Mouse (Mus musculus): ENCODE results near the gene Pacs2. TPM values are rescaled to one million over a fixed set of nuclear protein-coding genes. Genes with fewer than 3 reads are reported as not detected.

Gene Pacs2
- polyA plus RNA-seq, 1 experiment from 2014 or later = 11.8 TPM

DNA sequence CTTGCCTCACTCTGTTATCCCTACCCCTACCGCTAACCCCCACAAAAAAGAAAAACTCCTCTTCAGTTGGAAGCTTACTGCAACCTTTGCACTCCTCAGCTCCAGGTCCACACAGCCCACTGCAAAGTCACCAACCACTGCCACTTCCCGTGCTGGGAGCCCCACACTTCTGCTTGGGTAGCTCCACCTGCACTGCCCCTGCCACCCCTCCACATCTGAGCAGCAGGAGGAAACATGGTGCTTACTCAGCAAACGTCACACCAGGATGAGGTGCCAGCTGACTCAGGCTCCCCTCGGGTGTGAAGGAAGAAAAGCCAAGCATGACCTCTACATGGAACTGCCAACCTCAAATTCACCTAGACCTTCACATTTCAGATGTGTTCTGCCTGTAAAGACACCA lies 20.2 kb upstream of the Pacs2 start:
- Histone ChIP-seq H3K4me1 (peaks cover 14% of the 10 kb centered on the region), H3K27me3 (ENCODE audit: low read depth, poor library complexity, severe bottlenecking) (no peaks in the 10 kb centered on the region), H3K27ac (no peak overlapping the region), H3K9me3 (replicated peaks) (no peaks in the 10 kb centered on the region), H3K4me3 (no peak overlapping the region), H3K36me3 (peaks cover 69% of the 10 kb centered on the region)
- DNase-seq (ENCODE audit: low spot score) = no peak
- WGBS = 85% methylated on average over 4 of the region's 4 CpGs

DNA sequence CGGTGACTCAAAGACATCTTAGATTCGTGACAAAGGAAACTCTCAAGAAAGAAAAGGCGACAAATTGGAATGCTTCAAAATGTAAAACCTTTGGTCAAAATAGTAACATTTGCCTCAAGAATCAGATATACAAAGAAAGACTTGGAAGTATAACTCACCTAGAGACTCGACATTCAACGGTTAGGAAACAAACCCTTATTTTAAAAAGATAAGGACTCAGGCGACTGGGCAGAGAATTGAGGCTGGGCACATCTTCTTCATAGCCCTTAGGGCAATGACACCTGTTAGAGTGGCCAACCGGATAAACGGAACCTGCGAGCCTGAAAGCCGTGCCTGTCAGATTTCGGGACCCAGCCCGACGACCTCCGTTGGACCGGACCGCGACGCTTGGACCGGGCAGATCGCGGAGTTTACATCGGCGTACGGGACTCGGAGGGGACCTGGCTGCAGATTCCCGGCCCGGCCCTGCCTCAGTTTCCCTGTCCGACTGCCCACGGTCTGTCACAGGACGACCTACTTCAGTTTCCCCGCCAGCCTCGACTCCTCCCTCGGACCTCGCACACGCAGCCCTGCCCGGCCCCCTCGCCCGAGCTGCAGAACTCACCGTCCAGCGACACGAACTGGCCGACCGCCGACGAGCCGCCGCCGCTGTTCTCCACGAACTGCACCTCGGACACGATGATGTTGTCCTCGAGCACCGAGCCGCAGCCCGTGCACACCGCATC lies 14.6 kb upstream of the Pacs2 start:
- H3K4me3 ChIP-seq = peak overlapping the region; percentile 78
- H3K27me3 ChIP-seq (ENCODE audit: low read depth, poor library complexity, severe bottlenecking) = no peaks in the 10 kb centered on the region
- 2% methylated on average over 56 of the region's 56 CpGs for WGBS
- peaks cover 32% of the 10 kb centered on the region for H3K4me1 ChIP-seq
- peak overlapping the region; percentile 95 for H3K27ac ChIP-seq
- H3K9me3 ChIP-seq (replicated peaks) = no peaks in the 10 kb centered on the region
- DNase-seq (ENCODE audit: low spot score) = no peak
- H3K36me3 ChIP-seq = peaks cover 32% of the 10 kb centered on the region

DNA sequence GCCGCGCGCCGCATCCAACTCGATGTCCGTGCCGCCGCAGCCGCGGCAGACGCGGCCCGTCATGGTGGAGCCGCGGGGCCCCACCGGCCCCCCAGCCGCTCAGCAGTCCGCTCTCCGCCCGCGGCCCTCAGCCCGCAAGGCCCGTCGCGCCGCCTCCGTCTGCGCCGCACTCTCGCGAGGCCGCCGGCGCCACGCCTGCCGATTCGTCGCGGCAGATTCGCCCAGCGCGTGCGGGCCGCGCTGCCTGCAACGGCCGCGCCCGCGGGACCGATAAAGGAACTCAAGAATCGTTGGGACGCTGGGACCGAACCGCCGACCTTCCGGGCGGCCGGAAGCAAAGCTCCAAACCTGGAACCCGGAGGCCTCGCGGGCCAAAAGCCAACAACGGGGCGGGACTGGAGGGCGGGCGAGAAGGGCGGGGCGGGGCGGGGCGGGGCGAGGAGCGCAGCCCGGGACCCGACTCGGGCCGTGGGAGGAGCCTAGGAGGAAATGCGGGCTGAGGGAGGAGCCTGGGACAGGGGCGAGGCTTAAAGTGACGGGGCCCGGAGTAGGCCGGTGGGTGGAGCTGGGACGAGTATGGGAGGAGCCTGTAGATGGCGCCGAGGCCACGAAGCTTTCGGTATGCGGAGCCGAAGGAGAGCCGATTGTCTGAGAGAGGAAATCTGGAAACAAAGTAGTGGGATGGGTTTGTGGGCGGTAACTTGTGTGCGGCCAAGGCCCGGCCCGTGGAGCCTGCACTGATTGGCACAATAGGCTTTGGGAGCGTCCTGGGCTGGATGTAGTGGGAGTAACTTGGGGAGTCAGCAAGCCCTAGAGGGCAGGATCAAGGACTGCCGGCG lies 13.8 kb upstream of the Pacs2 start, which contains the start of gene Brf1:
TSS of gene Brf1 (minus strand) at position 411 of the 839 bp plus-strand sequence.
- H3K4me1 ChIP-seq = peaks cover 32% of the 10 kb centered on the region
- peak within 1 kb of the TSS; percentile 78 for H3K4me3 ChIP-seq
- DNase-seq (ENCODE audit: low spot score) = peak; percentile 93
- H3K27me3 ChIP-seq (ENCODE audit: low read depth, poor library complexity, severe bottlenecking) = no peaks in the 10 kb centered on the region
- WGBS = under 1% methylated on average over 94 of the region's 96 CpGs
- peaks cover 25% of the 10 kb centered on the region for H3K36me3 ChIP-seq
- H3K27ac ChIP-seq = peak within 1 kb of the TSS; percentile 95
- no peaks in the 10 kb centered on the region for H3K9me3 ChIP-seq (replicated peaks)

DNA sequence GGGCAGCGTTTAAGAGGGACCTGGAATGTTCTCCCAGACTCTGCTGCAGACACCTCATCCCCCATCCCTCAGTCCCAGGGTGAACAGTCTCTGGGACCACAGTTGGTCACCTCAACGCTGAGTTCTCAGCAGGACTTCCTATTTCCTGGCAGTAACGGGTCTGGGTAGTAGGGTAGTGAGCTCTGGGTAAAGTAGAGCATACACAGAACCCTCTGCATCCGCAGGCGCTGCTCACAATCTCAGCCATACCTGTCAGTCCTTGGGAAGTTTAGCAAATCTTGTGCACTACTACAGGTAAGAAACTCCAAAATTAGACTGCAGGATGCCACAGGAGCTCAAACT lies 13.2 kb upstream of the Pacs2 start:
- WGBS = 5% methylated on average over 5 of the region's 5 CpGs
- no peaks in the 10 kb centered on the region for H3K27me3 ChIP-seq (ENCODE audit: low read depth, poor library complexity, severe bottlenecking)

DNA sequence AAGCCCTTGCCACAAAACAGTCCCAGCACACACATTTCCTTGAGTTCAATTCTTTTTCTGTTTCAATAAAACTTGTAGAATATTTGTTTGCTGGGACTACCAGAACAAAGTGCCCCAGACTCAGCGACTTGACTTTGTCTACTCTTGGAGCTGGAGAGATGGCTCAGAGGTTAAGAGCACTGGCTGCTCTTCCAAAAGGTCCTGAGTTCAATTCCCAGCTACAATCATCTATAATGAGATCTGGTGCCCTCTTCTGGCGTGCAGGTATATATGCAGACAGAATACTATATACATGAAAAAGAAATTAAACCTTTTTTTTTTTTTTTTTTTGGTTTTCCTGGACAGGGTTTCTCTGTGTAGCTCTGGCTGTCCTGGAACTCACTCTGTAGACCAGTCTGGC lies 11.6 kb upstream of the Pacs2 start:
- whole genome bisulfite sequencing = 37% methylated on average over 2 of the region's 2 CpGs
- H3K4me3 ChIP-seq = no peak overlapping the region
- no peak for DNase-seq (ENCODE audit: low spot score)

More for the DNA sequence above, 13.2 kb upstream of the Pacs2 start:
- Histone ChIP-seq H3K27ac (peak overlapping the region; percentile 95), H3K4me1 (peaks cover 32% of the 10 kb centered on the region), H3K9me3 (replicated peaks) (no peaks in the 10 kb centered on the region), H3K36me3 (peaks cover 19% of the 10 kb centered on the region), H3K4me3 (peak overlapping the region; percentile 78)
- no peak for DNase-seq (ENCODE audit: low spot score)

DNA sequence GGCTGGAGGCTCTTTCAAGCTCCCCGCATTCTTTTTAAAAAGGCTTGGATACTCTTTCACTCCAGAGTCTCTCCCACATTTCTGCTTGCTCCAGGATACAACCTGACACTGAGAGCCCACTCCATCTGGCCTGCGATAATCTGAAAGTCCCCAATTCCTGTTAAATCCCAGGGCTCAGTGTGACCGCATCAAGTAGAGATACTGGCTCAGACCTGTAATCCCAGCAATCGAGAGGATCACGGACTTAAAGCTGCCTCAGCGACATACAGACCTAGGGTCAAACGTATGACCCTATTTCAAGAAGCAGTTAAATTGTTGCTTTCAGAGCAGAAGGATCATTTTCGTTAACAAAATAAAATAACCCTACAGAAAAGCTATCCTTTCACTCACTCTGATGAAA lies 10.3 kb upstream of the Pacs2 start:
- no peak overlapping the region for H3K4me3 ChIP-seq
- H3K36me3 ChIP-seq = no peaks in the 10 kb centered on the region
- H3K27me3 ChIP-seq (ENCODE audit: low read depth, poor library complexity, severe bottlenecking) = no peaks in the 10 kb centered on the region
- DNase-seq (ENCODE audit: low spot score) = no peak
- H3K27ac ChIP-seq = no peak overlapping the region
- WGBS = 86% methylated on average over 8 of the region's 8 CpGs
- no peaks in the 10 kb centered on the region for H3K9me3 ChIP-seq (replicated peaks)
- peaks cover 19% of the 10 kb centered on the region for H3K4me1 ChIP-seq

More for the DNA sequence above, 11.6 kb upstream of the Pacs2 start:
- Histone ChIP-seq H3K36me3 (peaks cover 5% of the 10 kb centered on the region; the same call in 1 of the 2 replicates), H3K27ac (no peak overlapping the region), H3K9me3 (replicated peaks) (no peaks in the 10 kb centered on the region), H3K27me3 (ENCODE audit: low read depth, poor library complexity, severe bottlenecking) (no peaks in the 10 kb centered on the region), H3K4me1 (peaks cover 28% of the 10 kb centered on the region)

DNA sequence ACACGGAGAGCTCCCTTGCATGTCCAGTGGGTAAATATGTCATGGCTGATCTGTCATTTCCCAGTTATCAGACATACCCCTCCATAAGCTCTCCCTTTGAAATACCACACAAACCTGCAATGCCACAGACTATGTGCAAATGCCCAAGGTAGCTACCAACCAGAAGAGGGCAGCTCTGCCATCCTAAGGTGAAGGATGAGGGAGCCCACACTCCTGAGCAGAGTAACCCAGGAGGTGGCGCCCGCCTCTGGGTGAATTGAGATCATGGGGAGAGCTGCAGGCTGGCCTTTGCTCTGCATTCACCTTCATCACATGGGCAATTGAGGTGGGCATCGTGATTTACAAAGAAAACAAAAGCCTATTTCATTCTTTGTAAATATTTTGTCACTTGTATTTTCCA lies 9.3 kb upstream of the Pacs2 start:
- H3K27me3 ChIP-seq (ENCODE audit: low read depth, poor library complexity, severe bottlenecking) = no peaks in the 10 kb centered on the region
- peaks cover 12% of the 10 kb centered on the region for H3K4me1 ChIP-seq
- H3K36me3 ChIP-seq = no peaks in the 10 kb centered on the region
- H3K9me3 ChIP-seq (replicated peaks) = no peaks in the 10 kb centered on the region
- DNase-seq (ENCODE audit: low spot score) = no peak
- 30% methylated on average over 4 of the region's 4 CpGs for WGBS
- H3K27ac ChIP-seq = no peak overlapping the region
- no peak overlapping the region for H3K4me3 ChIP-seq

DNA sequence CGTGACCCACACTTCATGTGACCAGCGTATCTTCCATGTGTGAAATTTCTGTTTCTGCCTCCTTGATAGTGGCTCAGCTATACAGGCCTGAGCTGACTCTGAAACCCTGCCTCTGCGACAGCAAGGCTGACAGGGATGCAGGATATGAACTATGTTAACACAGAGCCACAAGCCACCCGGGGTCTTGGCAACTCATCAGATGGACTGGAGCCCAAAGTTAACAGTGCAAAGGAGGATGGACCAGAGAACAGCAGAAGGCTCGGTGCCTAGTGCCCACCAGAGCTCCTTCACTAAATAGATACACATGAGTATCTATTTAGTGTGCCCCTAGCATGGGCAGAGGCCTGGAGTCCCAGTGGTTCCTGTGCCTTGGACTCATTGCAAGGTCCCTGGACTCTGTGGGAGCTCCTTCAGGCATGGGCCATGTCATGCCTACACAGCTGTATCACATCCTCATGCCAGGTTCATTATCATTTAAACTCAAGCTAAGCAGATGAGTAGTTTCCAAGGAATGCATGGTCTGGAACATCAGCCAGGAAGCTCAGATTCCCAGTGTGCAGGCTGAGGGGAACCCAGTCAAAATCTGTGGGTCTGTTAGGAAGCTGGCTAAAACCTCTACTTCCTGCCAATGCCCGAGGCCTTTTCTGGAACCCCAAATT lies 2.5 kb upstream of the Pacs2 start:
- Histone ChIP-seq H3K27ac (peak overlapping the region; percentile 95), H3K4me3 (no peak overlapping the region), H3K4me1 (peaks cover 40% of the 10 kb centered on the region), H3K36me3 (no peaks in the 10 kb centered on the region), H3K9me3 (replicated peaks) (no peaks in the 10 kb centered on the region), H3K27me3 (ENCODE audit: low read depth, poor library complexity, severe bottlenecking) (no peaks in the 10 kb centered on the region)
- WGBS = 91% methylated on average over 6 of the region's 6 CpGs
- no peak for DNase-seq (ENCODE audit: low spot score)

DNA sequence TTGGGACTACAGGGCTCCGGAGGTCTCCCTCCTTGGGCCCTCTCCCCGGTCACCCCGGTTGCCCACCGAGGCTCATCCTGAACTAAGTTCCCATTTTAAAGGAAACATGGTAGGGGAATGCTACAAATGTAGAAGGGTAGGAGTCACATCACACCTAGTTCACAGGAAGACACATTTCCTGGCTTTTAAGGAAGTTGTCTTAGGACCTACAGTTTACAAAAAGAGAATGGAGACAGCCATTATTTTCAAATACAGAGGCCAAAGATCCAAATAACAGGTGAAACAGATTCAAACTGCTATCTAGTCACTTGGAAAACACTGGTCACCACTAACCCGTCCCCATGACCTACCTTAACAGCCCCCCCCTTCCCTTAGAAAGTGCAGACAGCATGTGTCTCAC lies 1.9 kb upstream of the Pacs2 start:
- DNase-seq (ENCODE audit: low spot score) = no peak
- Histone ChIP-seq H3K36me3 (no peaks in the 10 kb centered on the region), H3K4me3 (no peak overlapping the region), H3K4me1 (peaks cover 42% of the 10 kb centered on the region), H3K27me3 (ENCODE audit: low read depth, poor library complexity, severe bottlenecking) (no peaks in the 10 kb centered on the region), H3K9me3 (replicated peaks) (no peaks in the 10 kb centered on the region), H3K27ac (peak overlapping the region; percentile 95)
- whole genome bisulfite sequencing = 93% methylated on average over 5 of the region's 5 CpGs

DNA sequence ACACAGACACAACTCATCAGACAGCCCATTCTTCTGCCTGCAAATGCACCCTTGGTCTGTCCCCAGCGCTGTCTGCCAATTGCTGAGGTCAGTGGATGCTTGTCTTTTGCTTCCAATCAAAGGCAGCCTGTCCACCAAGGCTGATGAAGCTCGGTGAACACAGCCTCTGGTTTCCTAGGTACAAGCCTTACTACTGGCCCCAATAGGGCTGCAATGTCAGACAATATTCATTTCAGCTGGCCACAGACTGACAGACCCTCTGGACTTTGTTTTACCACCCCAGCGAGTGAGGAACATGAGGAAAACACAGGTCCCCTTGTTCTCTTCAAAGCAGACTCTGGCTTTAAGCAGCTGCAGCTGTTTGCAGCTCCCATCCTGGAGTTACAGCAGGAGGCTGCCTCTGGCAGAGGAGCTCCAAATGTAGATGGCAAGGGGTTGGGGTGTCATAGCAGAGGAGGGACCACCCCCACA lies 1.3 kb upstream of the Pacs2 start:
- no peaks in the 10 kb centered on the region for H3K9me3 ChIP-seq (replicated peaks)
- H3K27ac ChIP-seq = peak overlapping the region; percentile 95
- peak; percentile 41 for DNase-seq (ENCODE audit: low spot score)
- peak overlapping the region; percentile 91 for H3K4me3 ChIP-seq
- 74% methylated on average over 3 of the region's 3 CpGs for WGBS
- H3K4me1 ChIP-seq = peaks cover 42% of the 10 kb centered on the region
- no peaks in the 10 kb centered on the region for H3K27me3 ChIP-seq (ENCODE audit: low read depth, poor library complexity, severe bottlenecking)
- H3K36me3 ChIP-seq = no peaks in the 10 kb centered on the region

DNA sequence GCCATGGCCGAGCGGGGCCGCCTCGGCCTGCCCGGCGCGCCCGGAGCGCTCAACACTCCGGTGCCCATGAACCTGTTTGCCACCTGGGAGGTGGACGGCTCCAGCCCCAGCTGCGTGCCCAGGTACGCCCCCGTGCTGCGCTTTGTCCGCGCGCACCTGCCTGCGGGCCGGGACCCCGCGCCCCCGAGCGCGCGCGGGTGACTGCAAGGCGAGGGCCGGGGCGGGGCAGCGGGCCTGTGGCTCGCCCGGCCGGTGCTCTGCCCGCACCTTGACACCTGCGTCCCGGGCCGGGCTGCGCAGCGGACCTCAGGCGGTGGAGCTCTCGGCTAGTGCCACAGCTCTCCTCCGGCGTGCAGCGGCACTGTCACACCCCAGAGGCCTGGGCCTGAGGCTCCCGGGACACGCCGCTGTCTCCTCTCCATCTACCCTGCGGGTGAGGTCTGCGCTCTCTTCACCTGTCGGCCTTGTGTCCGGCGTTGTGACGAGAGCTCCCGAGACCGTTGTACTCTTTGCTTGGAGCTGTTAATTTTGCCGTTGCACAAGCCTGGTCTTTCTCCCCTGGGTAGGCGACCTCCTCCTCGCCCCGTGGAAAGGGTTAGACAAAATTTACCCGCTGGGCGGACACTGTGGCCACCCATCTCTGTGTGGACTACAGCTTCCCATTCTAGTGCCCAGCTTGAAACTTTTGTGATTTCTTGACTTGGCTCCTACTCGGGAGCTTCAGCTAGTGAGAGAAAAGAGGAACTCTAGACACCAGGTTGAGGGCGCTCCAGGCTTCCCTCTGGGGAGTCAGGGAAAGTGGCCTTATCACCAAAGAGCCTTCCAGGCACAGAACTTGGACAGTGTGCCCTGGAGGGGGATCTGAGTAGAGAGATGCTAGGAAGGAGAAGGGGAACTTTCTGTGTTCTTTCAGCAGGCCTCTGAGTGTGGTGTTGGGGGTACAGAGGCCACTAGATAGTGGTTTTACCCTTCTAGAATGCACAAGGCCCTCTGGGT lies 551 bp downstream of the Pacs2 start:
- peak; percentile 74 for DNase-seq (ENCODE audit: low spot score)
- no peaks in the 10 kb centered on the region for H3K27me3 ChIP-seq (ENCODE audit: low read depth, poor library complexity, severe bottlenecking)
- WGBS = 1% methylated on average over 64 of the region's 64 CpGs
- peak overlapping the region; percentile 91 for H3K4me3 ChIP-seq
- no peaks in the 10 kb centered on the region for H3K36me3 ChIP-seq
- H3K27ac ChIP-seq = peak overlapping the region; percentile 92
- no peaks in the 10 kb centered on the region for H3K9me3 ChIP-seq (replicated peaks)
- H3K4me1 ChIP-seq = peaks cover 42% of the 10 kb centered on the region

DNA sequence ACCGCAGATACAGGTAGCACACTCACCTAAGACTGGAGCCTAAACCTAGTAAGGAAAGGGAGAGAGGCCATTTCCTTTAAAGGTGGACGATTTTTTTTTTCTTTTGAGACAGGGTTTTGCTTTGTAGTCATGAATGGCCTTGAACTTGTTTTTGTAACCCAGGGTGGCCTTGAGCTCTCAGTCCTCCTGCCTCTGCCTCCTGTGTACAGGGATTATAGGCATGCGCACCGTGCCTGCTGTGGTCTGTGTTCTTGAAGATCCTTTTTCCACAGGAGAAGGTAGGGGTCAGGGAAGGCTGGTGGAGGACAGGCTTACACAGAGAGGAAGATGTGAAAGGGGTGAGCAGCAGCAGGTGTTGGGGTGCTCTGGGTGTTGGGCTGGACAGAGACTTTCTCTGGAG lies 1.6 kb downstream of the Pacs2 start:
- DNase-seq (ENCODE audit: low spot score) = no peak
- Histone ChIP-seq H3K27me3 (ENCODE audit: low read depth, poor library complexity, severe bottlenecking) (no peaks in the 10 kb centered on the region), H3K9me3 (replicated peaks) (no peaks in the 10 kb centered on the region), H3K36me3 (peaks cover 3% of the 10 kb centered on the region; the same call in 1 of the 2 replicates), H3K27ac (no peak overlapping the region), H3K4me1 (peaks cover 42% of the 10 kb centered on the region), H3K4me3 (0 out of 2 replicates have a peak overlapping the region, but pooled peaks have one; percentile 91)
- 86% methylated on average over 4 of the region's 4 CpGs for whole genome bisulfite sequencing

Measured in limb, embryonic 10.5 days (tissue).